Mouse (Mus musculus) thymus, adult 2 months (tissue): ENCODE measurements around the gene Selp. TPM values are rescaled to one million over a fixed set of nuclear protein-coding genes. Genes with fewer than 3 reads are reported as not detected.

Source experiments
- DNase-seq: peaks from one replicate; pipeline ENCODE4 v3.0.0; 2021
- H3K27ac ChIP-seq: fragments of 200-500 bp; 2 replicates; pipeline ENCODE4 v1.5.1; 2012; ENCODE audit warnings: low read length, control low read depth; ENCODE audit not compliant: control insufficient read depth, insufficient read depth
- H3K27me3 ChIP-seq: fragments of 200-500 bp; 2 replicates; pipeline ENCODE4 v1.6.1; 2012; ENCODE audit warnings: mild to moderate bottlenecking, low read length, moderate library complexity, mixed read lengths; ENCODE audit not compliant: control insufficient read depth, insufficient read depth
- H3K36me3 ChIP-seq: fragments of 200-500 bp; 2 replicates; pipeline ENCODE4 v1.6.1; 2012; ENCODE audit warnings: mild to moderate bottlenecking, low read length, moderate library complexity; ENCODE audit not compliant: control insufficient read depth, insufficient read depth
- H3K4me1 ChIP-seq: fragments of 200-500 bp; replicated peaks from 2 replicates; pipeline ENCODE4 v1.6.1; 2012; ENCODE audit warnings: low read length; ENCODE audit not compliant: control insufficient read depth, insufficient read depth
- H3K4me3 ChIP-seq: fragments of 200-500 bp; 2 replicates; pipeline ENCODE4 v1.5.1; 2012; ENCODE audit warnings: mild to moderate bottlenecking, low read length, control low read depth, moderate library complexity; ENCODE audit not compliant: control insufficient read depth, insufficient read depth
- CTCF ChIP-seq: fragments of 200-500 bp; IDR thresholded peaks from 2 replicates; pipeline ENCODE4 v1.5.1; 2012; ENCODE audit warnings: mild to moderate bottlenecking, control low read depth, low read length, moderate library complexity, borderline replicate concordance; ENCODE audit not compliant: control insufficient read depth, poor library complexity, insufficient read depth; ENCODE audit errors: extremely low read depth
- POLR2A ChIP-seq: fragments of 200-500 bp; IDR thresholded peaks from 2 replicates; pipeline ENCODE4 v1.6.1; 2012; ENCODE audit warnings: mild to moderate bottlenecking, low read length, control low read depth, moderate library complexity; ENCODE audit not compliant: control insufficient read depth, poor library complexity, insufficient read depth; ENCODE audit errors: extremely low read depth
- WGBS: fragments of 180-500 bp; shearing (Covaris S2); methylation state at CpG from one replicate; pipeline ENCODE4 v1.1.7; 2018; 5-methylcytosine and 5-hydroxymethylcytosine counted together
- polyA plus RNA-seq: library from polyadenylated mRNA; depleted of rRNA; stranded (reverse); fragments of >200 nt; gene quantifications from 2 replicates; pipeline ENCODE4 v1.2.3, GENCODE M21; 2012

The Selp gene
- polyA plus RNA-seq, 1 experiment, result 2.8 TPM

GRCm38 (mm10) chr1:164159781-164160180 lies 44.7 kb downstream of the Selp start:
- no peak overlapping the region for H3K4me3 ChIP-seq
- no peak for DNase-seq
- H3K27me3 ChIP-seq, result no peaks in the 10 kb centered on the region
- TF ChIP-seq POLR2A (no peak), CTCF (no peak)
- WGBS, result 95% methylated on average over 2 of the region's 2 CpGs
- no peaks in the 10 kb centered on the region for H3K36me3 ChIP-seq
- no peak overlapping the region for H3K27ac ChIP-seq
- H3K4me1 ChIP-seq, result no peaks in the 10 kb centered on the region

- H3K4me1 ChIP-seq, result no peaks in the 10 kb centered on the region
- H3K36me3 ChIP-seq, result no peaks in the 10 kb centered on the region
- H3K4me3 ChIP-seq, result no peak overlapping the region
- TF ChIP-seq CTCF (no peak), POLR2A (no peak)
- no peak for DNase-seq
- no peaks in the 10 kb centered on the region for H3K27me3 ChIP-seq
- 93% methylated on average over 5 of the region's 5 CpGs for WGBS
- no peak overlapping the region for H3K27ac ChIP-seq
These were observed 47.7 kb downstream of the Selp start for GRCm38 (mm10) chr1:164162745-164163144.

GRCm38 (mm10) chr1:164168818-164169217 lies 53.8 kb downstream of the Selp start:
- Histone ChIP-seq H3K4me3 (no peak overlapping the region), H3K27ac (no peak overlapping the region), H3K36me3 (no peaks in the 10 kb centered on the region), H3K27me3 (no peaks in the 10 kb centered on the region), H3K4me1 (no peaks in the 10 kb centered on the region)
- TF ChIP-seq CTCF (no peak), POLR2A (no peak)
- no peak for DNase-seq
- 78% methylated on average over 4 of the region's 4 CpGs for WGBS

GRCm38 (mm10) chr1:164170434-164170833 lies 55.4 kb downstream of the Selp start:
- Histone ChIP-seq H3K4me3 (no peak overlapping the region), H3K36me3 (no peaks in the 10 kb centered on the region), H3K27ac (no peak overlapping the region), H3K27me3 (no peaks in the 10 kb centered on the region), H3K4me1 (no peaks in the 10 kb centered on the region)
- no peak for TF ChIP-seq POLR2A
- TF ChIP-seq CTCF, result no peak
- no peak for DNase-seq
- WGBS, result 89% methylated on average over 2 of the region's 2 CpGs

- WGBS, result 77% methylated on average over 4 of the region's 4 CpGs
- no peak for TF ChIP-seq POLR2A
- no peak for TF ChIP-seq CTCF
- H3K4me3 ChIP-seq, result no peak overlapping the region
- no peak overlapping the region for H3K27ac ChIP-seq
- H3K27me3 ChIP-seq, result no peaks in the 10 kb centered on the region
- DNase-seq, result no peak
- no peaks in the 10 kb centered on the region for H3K36me3 ChIP-seq
- H3K4me1 ChIP-seq, result no peaks in the 10 kb centered on the region
These were observed 58.1 kb downstream of the Selp start for GRCm38 (mm10) chr1:164173145-164173544.

GRCm38 (mm10) chr1:164176856-164177255 lies 61.8 kb downstream of the Selp start:
- TF ChIP-seq CTCF, result no peak
- TF ChIP-seq POLR2A, result no peak
- Histone ChIP-seq H3K27me3 (no peaks in the 10 kb centered on the region), H3K27ac (no peak overlapping the region), H3K4me3 (no peak overlapping the region), H3K36me3 (no peaks in the 10 kb centered on the region), H3K4me1 (no peaks in the 10 kb centered on the region)
- no peak for DNase-seq

GRCm38 (mm10) chr1:164178429-164178828 lies 63.4 kb downstream of the Selp start:
- DNase-seq, result no peak
- no peak for TF ChIP-seq POLR2A
- no peak for TF ChIP-seq CTCF
- Histone ChIP-seq H3K27ac (no peak overlapping the region), H3K4me1 (no peaks in the 10 kb centered on the region), H3K36me3 (no peaks in the 10 kb centered on the region), H3K4me3 (no peak overlapping the region), H3K27me3 (no peaks in the 10 kb centered on the region)
- 92% methylated on average over 6 of the region's 6 CpGs for WGBS
